Mouse (Mus musculus): ENCODE measurements at regions not wholly inside any gene's neighbourhood (a gene's known extent, or its start where the extent isn't known, plus 50 kb on each side); places are given as distances from the start of the nearest gene placed in this dataset.

DNA sequence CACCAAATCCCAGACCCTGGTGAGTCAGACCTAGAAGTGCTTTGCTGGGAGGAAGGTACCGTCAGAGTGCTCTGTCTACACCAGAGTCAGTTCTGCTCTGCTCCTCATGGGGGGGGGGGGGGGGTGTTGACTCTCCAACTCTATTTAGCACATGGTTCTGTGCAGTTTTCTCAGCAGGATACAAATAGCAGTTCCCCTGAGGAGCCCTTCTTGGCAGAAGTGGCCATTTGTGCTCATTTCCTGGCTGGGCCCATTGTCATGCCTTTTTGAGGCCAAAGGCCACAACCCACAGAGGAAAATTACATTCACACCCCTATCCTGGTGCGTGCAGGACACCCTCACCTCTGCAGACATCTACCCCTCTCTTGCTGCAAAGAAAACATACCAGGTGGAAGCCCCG lies 118.3 kb downstream of the Psmg1 start:
- Histone ChIP-seq H3K36me3 (ENCODE audit: control insufficient read depth, insufficient read depth, low read length) (no peaks in the 10 kb centered on the region), H3K4me1 (ENCODE audit: control insufficient read depth, insufficient read depth, low read length) (no peaks in the 10 kb centered on the region), H3K27me3 (ENCODE audit: control insufficient read depth, insufficient read depth, low read length) (no peaks in the 10 kb centered on the region), H3K4me3 (ENCODE audit: insufficient read depth, low read depth, low read length) (no peak overlapping the region), H3K27ac (replicated peaks; ENCODE audit: insufficient read depth, low read depth, low read length) (no peak overlapping the region), H3K79me2 (ENCODE audit: control insufficient read depth, insufficient read depth, low read length) (no peaks in the 10 kb centered on the region), H3K9ac (ENCODE audit: low read depth, low read length) (no peak overlapping the region)
- TF ChIP-seq CTCF (IDR thresholded peaks at IDR 0.05; ENCODE audit: low read depth, low read length), result no peak
- no peak for TF ChIP-seq POLR2A (IDR thresholded peaks at IDR 0.05; ENCODE audit: extremely low read depth, insufficient read depth, low read length)
- 63% methylated on average over 3 of the region's 3 CpGs for WGBS
- no peak for DNase-seq (ENCODE audit: extremely low read depth, low read depth, low spot score)

GRCm38 (mm10) chr16:95870291-95870690 lies 120.5 kb downstream of the Psmg1 start:
- H3K27ac ChIP-seq (replicated peaks; ENCODE audit: insufficient read depth, low read depth, low read length), result no peak overlapping the region
- H3K27me3 ChIP-seq (ENCODE audit: control insufficient read depth, insufficient read depth, low read length), result no peaks in the 10 kb centered on the region
- H3K4me1 ChIP-seq (ENCODE audit: control insufficient read depth, insufficient read depth, low read length), result no peaks in the 10 kb centered on the region
- H3K79me2 ChIP-seq (ENCODE audit: control insufficient read depth, insufficient read depth, low read length), result no peaks in the 10 kb centered on the region
- TF ChIP-seq POLR2A (IDR thresholded peaks at IDR 0.05; ENCODE audit: extremely low read depth, insufficient read depth, low read length) (no peak), CTCF (IDR thresholded peaks at IDR 0.05; ENCODE audit: low read depth, low read length) (no peak)
- no peak overlapping the region for H3K9ac ChIP-seq (ENCODE audit: low read depth, low read length)
- no peak for DNase-seq (ENCODE audit: extremely low read depth, low read depth, low spot score)
- H3K36me3 ChIP-seq (ENCODE audit: control insufficient read depth, insufficient read depth, low read length), result no peaks in the 10 kb centered on the region
- 94% methylated on average over 2 of the region's 2 CpGs for WGBS
- H3K4me3 ChIP-seq (ENCODE audit: insufficient read depth, low read depth, low read length), result no peak overlapping the region

- Histone ChIP-seq H3K9ac (ENCODE audit: low read depth, low read length) (no peak overlapping the region), H3K27ac (replicated peaks; ENCODE audit: insufficient read depth, low read depth, low read length) (no peak overlapping the region), H3K36me3 (ENCODE audit: control insufficient read depth, insufficient read depth, low read length) (no peaks in the 10 kb centered on the region), H3K4me3 (ENCODE audit: insufficient read depth, low read depth, low read length) (no peak overlapping the region), H3K79me2 (ENCODE audit: control insufficient read depth, insufficient read depth, low read length) (no peaks in the 10 kb centered on the region), H3K4me1 (ENCODE audit: control insufficient read depth, insufficient read depth, low read length) (no peaks in the 10 kb centered on the region), H3K27me3 (ENCODE audit: control insufficient read depth, insufficient read depth, low read length) (no peaks in the 10 kb centered on the region)
- TF ChIP-seq POLR2A (IDR thresholded peaks at IDR 0.05; ENCODE audit: extremely low read depth, insufficient read depth, low read length) (no peak), CTCF (IDR thresholded peaks at IDR 0.05; ENCODE audit: low read depth, low read length) (no peak)
- no peak for DNase-seq (ENCODE audit: extremely low read depth, low read depth, low spot score)
- WGBS, result 87% methylated on average over 5 of the region's 5 CpGs
These were observed 121.3 kb downstream of the Psmg1 start for GRCm38 (mm10) chr16:95869501-95869900.

- H3K79me2 ChIP-seq (ENCODE audit: control insufficient read depth, insufficient read depth, low read length), result no peaks in the 10 kb centered on the region
- 100% methylated on average over 1 of the region's 1 CpGs for WGBS
- no peak for DNase-seq (ENCODE audit: extremely low read depth, low read depth, low spot score)
These were observed 121.9 kb downstream of the Psmg1 start for GRCm38 (mm10) chr16:95868896-95869295.

DNA sequence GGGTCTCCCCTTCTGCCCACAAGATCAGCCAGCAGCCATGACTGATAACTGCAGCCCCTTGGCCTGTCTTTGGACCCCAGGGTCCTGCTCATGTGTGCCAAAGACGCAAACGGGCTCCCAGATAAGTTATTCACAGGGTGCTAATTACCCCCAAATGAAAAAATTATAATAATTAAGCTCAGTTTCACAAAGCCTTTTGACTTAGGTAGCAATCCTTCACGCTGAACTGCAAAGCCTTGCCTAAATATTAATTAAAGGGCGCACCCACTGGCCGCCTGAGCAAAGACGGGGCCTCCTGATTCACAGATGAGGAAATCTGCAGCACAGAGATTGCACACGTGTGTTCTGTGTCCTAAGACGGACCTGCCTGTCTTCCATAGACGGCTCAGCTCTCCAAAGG lies 123.2 kb downstream of the Psmg1 start:
- TF ChIP-seq POLR2A (IDR thresholded peaks at IDR 0.05; ENCODE audit: extremely low read depth, insufficient read depth, low read length) (no peak), CTCF (IDR thresholded peaks at IDR 0.05; ENCODE audit: low read depth, low read length) (no peak)
- no peak for DNase-seq (ENCODE audit: extremely low read depth, low read depth, low spot score)
- Histone ChIP-seq H3K27me3 (ENCODE audit: control insufficient read depth, insufficient read depth, low read length) (no peaks in the 10 kb centered on the region), H3K4me3 (ENCODE audit: insufficient read depth, low read depth, low read length) (no peak overlapping the region), H3K27ac (replicated peaks; ENCODE audit: insufficient read depth, low read depth, low read length) (no peak overlapping the region), H3K79me2 (ENCODE audit: control insufficient read depth, insufficient read depth, low read length) (no peaks in the 10 kb centered on the region), H3K36me3 (ENCODE audit: control insufficient read depth, insufficient read depth, low read length) (no peaks in the 10 kb centered on the region), H3K4me1 (ENCODE audit: control insufficient read depth, insufficient read depth, low read length) (peaks cover 3% of the 10 kb centered on the region), H3K9ac (ENCODE audit: low read depth, low read length) (no peak overlapping the region)
- 94% methylated on average over 9 of the region's 9 CpGs for WGBS

More at GRCm38 (mm10) chr16:95868896-95869295, 121.9 kb downstream of the Psmg1 start:
- H3K4me3 ChIP-seq (ENCODE audit: insufficient read depth, low read depth, low read length), result no peak overlapping the region
- no peaks in the 10 kb centered on the region for H3K36me3 ChIP-seq (ENCODE audit: control insufficient read depth, insufficient read depth, low read length)
- H3K9ac ChIP-seq (ENCODE audit: low read depth, low read length), result no peak overlapping the region
- no peaks in the 10 kb centered on the region for H3K4me1 ChIP-seq (ENCODE audit: control insufficient read depth, insufficient read depth, low read length)
- H3K27ac ChIP-seq (replicated peaks; ENCODE audit: insufficient read depth, low read depth, low read length), result no peak overlapping the region
- H3K27me3 ChIP-seq (ENCODE audit: control insufficient read depth, insufficient read depth, low read length), result no peaks in the 10 kb centered on the region
- TF ChIP-seq CTCF (IDR thresholded peaks at IDR 0.05; ENCODE audit: low read depth, low read length) (no peak), POLR2A (IDR thresholded peaks at IDR 0.05; ENCODE audit: extremely low read depth, insufficient read depth, low read length) (no peak)

GRCm38 (mm10) chr16:95866866-95867420 lies 123.8 kb downstream of the Psmg1 start:
- no peak overlapping the region for H3K4me3 ChIP-seq (ENCODE audit: insufficient read depth, low read depth, low read length)
- TF ChIP-seq CTCF (IDR thresholded peaks at IDR 0.05; ENCODE audit: low read depth, low read length) (no peak), POLR2A (IDR thresholded peaks at IDR 0.05; ENCODE audit: extremely low read depth, insufficient read depth, low read length) (no peak)
- WGBS, result 100% methylated on average over 1 of the region's 1 CpGs

More at GRCm38 (mm10) chr16:95866866-95867420, 123.8 kb downstream of the Psmg1 start:
- no peaks in the 10 kb centered on the region for H3K79me2 ChIP-seq (ENCODE audit: control insufficient read depth, insufficient read depth, low read length)
- H3K4me1 ChIP-seq (ENCODE audit: control insufficient read depth, insufficient read depth, low read length), result peaks cover 7% of the 10 kb centered on the region
- H3K27ac ChIP-seq (replicated peaks; ENCODE audit: insufficient read depth, low read depth, low read length), result no peak overlapping the region
- H3K27me3 ChIP-seq (ENCODE audit: control insufficient read depth, insufficient read depth, low read length), result no peaks in the 10 kb centered on the region
- H3K9ac ChIP-seq (ENCODE audit: low read depth, low read length), result no peak overlapping the region
- no peak for DNase-seq (ENCODE audit: extremely low read depth, low read depth, low spot score)
- no peaks in the 10 kb centered on the region for H3K36me3 ChIP-seq (ENCODE audit: control insufficient read depth, insufficient read depth, low read length)
